ENCODE assay signal across 17 mouse cellular contexts in genomic region chr9:107665308-107665707, GRCm38 (mm10). TPM values are rescaled to one million over a fixed set of nuclear protein-coding genes. Genes with fewer than 3 reads are reported as not detected.
DNase-seq lines count a peak whose midpoint lies in the region; ATAC-seq and TF ChIP-seq lines count a peak whose summit lies in the region.
"Had no signal": no experiment of that assay in that cellular context is flagged by ENCODE, and none has a peak within 500 bp of the region (broad histone marks: within the 10 kb centered on the region; RNA-seq: fewer than 3 reads in every experiment).

No protein-coding gene starts in this region.

- no peaks in the 10 kb centered on the region for H3K4me1 ChIP-seq in cortical plate, adult 2 months (ENCODE audit: control insufficient read depth, insufficient read depth, low read length)
- peaks cover 49% of the 10 kb centered on the region for H3K4me1 ChIP-seq in hindbrain, embryonic 12.5 days
- peaks cover 30% of the 10 kb centered on the region for H3K4me1 ChIP-seq in midbrain, embryonic 15.5 days

- no peak for ATAC-seq in hindbrain, embryonic 12.5 days (ENCODE audit: low FRiP score)
- ATAC-seq in midbrain, embryonic 15.5 days (replicated peaks), result no peak
- ATAC-seq: CD4-positive, CD25-positive, alpha-beta regulatory T cell, adult 4 months had no signal

- peak overlapping the region; percentile 28; the same call in 1 of the 2 replicates for H3K27ac ChIP-seq in left cerebral cortex, adult 2 months
- no peak overlapping the region for H3K27ac ChIP-seq in cortical plate, adult 2 months (ENCODE audit: insufficient read depth, low read length)
- H3K27ac ChIP-seq in hindbrain, embryonic 12.5 days, result no peak overlapping the region
- no peak overlapping the region for H3K27ac ChIP-seq in midbrain, embryonic 15.5 days
- H3K27ac ChIP-seq: embryonic facial prominence, embryonic 12.5 days; heart, embryonic 15.5 days; limb, embryonic 15.5 days had no signal

- TF ChIP-seq CTCF in left cerebral cortex, adult 2 months (IDR thresholded peaks at IDR 0.05), result no peak
- no peak for TF ChIP-seq CTCF in cortical plate, adult 2 months (IDR thresholded peaks at IDR 0.05; ENCODE audit: extremely low read depth, insufficient read depth, low read length)

- intact Hi-C loops in left cerebral cortex, adult 2 months (cut with DNase I), result loop anchor here (2.0 kb wide), 1 partner anchor 15 kb away; no protein-coding TSS in a partner anchor
- intact Hi-C loops in left cerebral cortex, postnatal 14 days (cut with DNase I), result no loop called here
- intact Hi-C loops in heart, postnatal 10 days (cut with DNase I), result no loop called here

- H3K9ac ChIP-seq in hindbrain, embryonic 12.5 days, result no peak overlapping the region
- no peak overlapping the region for H3K9ac ChIP-seq in midbrain, embryonic 15.5 days
- H3K9ac ChIP-seq: embryonic facial prominence, embryonic 12.5 days; heart, embryonic 15.5 days; limb, embryonic 15.5 days had no signal

- peaks cover 41% of the 10 kb centered on the region for H3K27me3 ChIP-seq in hindbrain, embryonic 12.5 days
- H3K27me3 ChIP-seq in midbrain, embryonic 15.5 days (replicated peaks), result peaks cover 24% of the 10 kb centered on the region

- no peaks in the 10 kb centered on the region for H3K36me3 ChIP-seq in hindbrain, embryonic 12.5 days
- H3K36me3 ChIP-seq in midbrain, embryonic 15.5 days (replicated peaks), result no peaks in the 10 kb centered on the region
- H3K36me3 ChIP-seq: embryonic facial prominence, embryonic 12.5 days; heart, embryonic 15.5 days; limb, embryonic 15.5 days had no signal

- H3K4me3 ChIP-seq in left cerebral cortex, adult 2 months, result peak overlapping the region; percentile 48
- H3K4me3 ChIP-seq in cortical plate, adult 2 months (ENCODE audit: insufficient read depth, low read length), result peak overlapping the region; percentile 37; the same call in 1 of the 2 replicates
- no peak overlapping the region for H3K4me3 ChIP-seq in hindbrain, embryonic 12.5 days
- no peak overlapping the region for H3K4me3 ChIP-seq in midbrain, embryonic 15.5 days
- H3K4me3 ChIP-seq: embryonic facial prominence, embryonic 12.5 days; limb, embryonic 15.5 days had no signal

- WGBS in hindbrain, embryonic 12.5 days, result 81% methylated on average over 7 of the region's 7 CpGs
- 84% methylated on average over 7 of the region's 7 CpGs for WGBS in midbrain, embryonic 15.5 days

- no peaks in the 10 kb centered on the region for H3K9me3 ChIP-seq in hindbrain, embryonic 12.5 days (replicated peaks)
- no peaks in the 10 kb centered on the region for H3K9me3 ChIP-seq in midbrain, embryonic 15.5 days
- H3K9me3 ChIP-seq: embryonic facial prominence, embryonic 12.5 days; heart, embryonic 15.5 days; limb, embryonic 15.5 days had no signal

- DNase-seq in left cerebral cortex, adult 2 months (ENCODE audit: extremely low spot score in 1 of 2, low spot score in 2 of 2), result no peak
- no peak for DNase-seq in left cerebral cortex, postnatal 14 days (ENCODE audit: low spot score in 2 of 2)
- no peak for DNase-seq in heart, postnatal 10 days
- DNase-seq in adrenal gland, postnatal 14 days, result no peak
- DNase-seq: cerebellum, postnatal 36 days; heart, adult 11 months; lung, postnatal 10 days; retina, postnatal 1 day; thymus, postnatal 14 days had no signal

- TF ChIP-seq POLR2A in cortical plate, adult 2 months (IDR thresholded peaks at IDR 0.05; ENCODE audit: extremely low read depth, insufficient read depth, low read length), result no peak

- H3K4me2 ChIP-seq in hindbrain, embryonic 12.5 days (replicated peaks), result 0 out of 2 replicates have a peak overlapping the region, but pooled peaks have one; percentile 80
- peak overlapping the region; percentile 66; the same call in 1 of the 2 replicates for H3K4me2 ChIP-seq in midbrain, embryonic 15.5 days
- H3K4me2 ChIP-seq: embryonic facial prominence, embryonic 12.5 days; heart, embryonic 15.5 days had no signal

RNA-seq across cellular contexts. Expression of gene Slc38a3, which starts 4.0 kb away (rescaled TPM):
- 10 to 100 TPM; 74.7 to 76.2 TPM for total RNA-seq in left cerebral cortex, adult 2 months (2021)
- 10 to 100 TPM; 79.5 to 87.1 TPM for total RNA-seq in left cerebral cortex, postnatal 14 days (2021)
- polyA plus RNA-seq in cortical plate, adult 2 months (2012; rRNA removed), result 134 and 156 TPM in 2 replicates
- polyA plus RNA-seq in hindbrain, embryonic 12.5 days (2016; fragmentation: Nextera tagmentation; extraction: Ambion mirVana), result 12.5 and 12.9 TPM in 2 replicates
- polyA plus RNA-seq in midbrain, embryonic 15.5 days (2015; fragmentation: Nextera tagmentation; extraction: Ambion mirVana), result 31.8 and 40.4 TPM in 2 replicates
- total RNA-seq in heart, postnatal 10 days (2021), result 10 to 100 TPM; 20.5 to 22.6 TPM
- 4.9 and 85.2 TPM in 2 replicates for total RNA-seq in adrenal gland, postnatal 14 days (2021)
- total RNA-seq: megakaryocyte-erythroid progenitor cell, adult 5-6 weeks had no signal
- polyA plus RNA-seq: CD4-positive, CD25-positive, alpha-beta regulatory T cell, adult 4 months had no signal

RNA-seq across cellular contexts. Expression of gene Gnat1, which starts 14.2 kb away (rescaled TPM):
- total RNA-seq in left cerebral cortex, adult 2 months (2021), result under 1 TPM in 1 of 2 experiments, not detected in 1; 0.18 TPM
- under 1 TPM; 0.42 to 0.66 TPM for total RNA-seq in left cerebral cortex, postnatal 14 days (2021)
- polyA plus RNA-seq in cortical plate, adult 2 months (2012; rRNA removed), result 0.40 and 0.42 TPM in 2 replicates
- polyA plus RNA-seq in hindbrain, embryonic 12.5 days (2016; fragmentation: Nextera tagmentation; extraction: Ambion mirVana), result 1.4 and 2.6 TPM in 2 replicates
- 2.1 and 2.2 TPM in 2 replicates for polyA plus RNA-seq in midbrain, embryonic 15.5 days (2015; fragmentation: Nextera tagmentation; extraction: Ambion mirVana)
- not detected for total RNA-seq in heart, postnatal 10 days (2021)
- 0.34 and 0.41 TPM in 2 replicates for total RNA-seq in adrenal gland, postnatal 14 days (2021)
- total RNA-seq: megakaryocyte-erythroid progenitor cell, adult 5-6 weeks had no signal

RNA-seq across cellular contexts. Expression of gene Gnai2, which starts 30.1 kb away (rescaled TPM):
- 100 to 1,000 TPM; 201 to 213 TPM for total RNA-seq in left cerebral cortex, adult 2 months (2021)
- total RNA-seq in left cerebral cortex, postnatal 14 days (2021), result 100 to 1,000 TPM; 205 to 220 TPM
- polyA plus RNA-seq in cortical plate, adult 2 months (2012; rRNA removed), result 283 and 286 TPM in 2 replicates
- polyA plus RNA-seq in hindbrain, embryonic 12.5 days (2016; fragmentation: Nextera tagmentation; extraction: Ambion mirVana), result 516 and 531 TPM in 2 replicates
- polyA plus RNA-seq in midbrain, embryonic 15.5 days (2015; fragmentation: Nextera tagmentation; extraction: Ambion mirVana), result 299 and 386 TPM in 2 replicates
- 100 to 1,000 TPM; 422 to 478 TPM for total RNA-seq in heart, postnatal 10 days (2021)
- total RNA-seq in adrenal gland, postnatal 14 days (2021), result 249 and 284 TPM in 2 replicates

RNA-seq across cellular contexts. Expression of gene Sema3f, which starts 45.0 kb away (rescaled TPM):
- 10 to 100 TPM; 17.3 to 17.7 TPM for total RNA-seq in left cerebral cortex, adult 2 months (2021)
- total RNA-seq in left cerebral cortex, postnatal 14 days (2021), result 10 to 100 TPM; 11.7 to 16.2 TPM
- polyA plus RNA-seq in cortical plate, adult 2 months (2012; rRNA removed), result 29.1 and 30.1 TPM in 2 replicates
- 26.8 and 28.3 TPM in 2 replicates for polyA plus RNA-seq in hindbrain, embryonic 12.5 days (2016; fragmentation: Nextera tagmentation; extraction: Ambion mirVana)
- polyA plus RNA-seq in midbrain, embryonic 15.5 days (2015; fragmentation: Nextera tagmentation; extraction: Ambion mirVana), result 26.0 and 31.2 TPM in 2 replicates
- 10 to 100 TPM; 19.4 to 22.2 TPM for total RNA-seq in heart, postnatal 10 days (2021)
- 22.8 and 25.9 TPM in 2 replicates for total RNA-seq in adrenal gland, postnatal 14 days (2021)
- polyA plus RNA-seq: CD4-positive, CD25-positive, alpha-beta regulatory T cell, adult 4 months had no signal

RNA-seq across cellular contexts. Expression of gene Sema3b, which starts 56.3 kb away (rescaled TPM):
- 1 to 10 TPM; 3.3 to 4.1 TPM for total RNA-seq in left cerebral cortex, adult 2 months (2021)
- total RNA-seq in left cerebral cortex, postnatal 14 days (2021), result 1 to 10 TPM; 3.2 to 3.8 TPM
- 2.4 and 4.3 TPM in 2 replicates for polyA plus RNA-seq in cortical plate, adult 2 months (2012; rRNA removed)
- polyA plus RNA-seq in hindbrain, embryonic 12.5 days (2016; fragmentation: Nextera tagmentation; extraction: Ambion mirVana), result 5.1 TPM in 2 replicates
- polyA plus RNA-seq in midbrain, embryonic 15.5 days (2015; fragmentation: Nextera tagmentation; extraction: Ambion mirVana), result 4.3 and 4.9 TPM in 2 replicates
- 10 to 100 TPM; 15.4 to 17.3 TPM for total RNA-seq in heart, postnatal 10 days (2021)
- 8.3 and 8.7 TPM in 2 replicates for total RNA-seq in adrenal gland, postnatal 14 days (2021)
- polyA plus RNA-seq: CD4-positive, CD25-positive, alpha-beta regulatory T cell, adult 4 months had no signal

Comparison
In these comparisons a context has a peak if more than half of its experiments do, and no peak if none do; other contexts are left out.
1. H3K4me3 ChIP-seq: peak in left cerebral cortex, adult 2 months (single experiment) and cortical plate, adult 2 months (single experiment); none in hindbrain, embryonic 12.5 days (single experiment) and midbrain, embryonic 15.5 days (single experiment).